Mouse (Mus musculus): ENCODE data around the gene Rbm8a. TPM values are rescaled to one million over a fixed set of nuclear protein-coding genes. Genes with fewer than 3 reads are reported as not detected.

The Rbm8a gene
- polyA plus RNA-seq, 1 experiment from 2014 or later, result 147 TPM

DNA sequence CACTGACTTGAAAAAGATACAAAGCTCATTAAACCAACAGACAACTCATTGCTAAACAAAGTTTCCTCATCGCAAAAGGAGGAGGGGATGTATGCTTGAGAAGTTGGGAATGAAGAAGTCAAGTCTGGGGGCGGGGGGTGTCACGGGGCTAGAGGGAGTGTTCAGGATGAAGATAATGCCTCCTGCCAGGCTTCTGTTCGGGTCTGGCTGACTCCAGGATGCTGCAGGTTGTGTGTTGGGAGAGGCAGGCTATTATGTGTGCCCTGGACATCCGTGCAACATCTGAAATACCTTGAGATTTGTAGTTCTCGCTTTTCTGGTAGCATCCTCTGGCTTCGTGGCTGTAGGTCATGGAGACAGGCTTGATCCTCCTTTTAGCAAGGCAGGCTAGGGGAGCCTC, 48.7 kb downstream of the Rbm8a start:
- 60% methylated on average over 7 of the region's 7 CpGs for WGBS
- H3K4me1 ChIP-seq, result no peaks in the 10 kb centered on the region
- H3K27ac ChIP-seq, result no peak overlapping the region
- H3K27me3 ChIP-seq (replicated peaks), result peaks cover 14% of the 10 kb centered on the region; the same call in 1 of the 2 replicates
- H3K36me3 ChIP-seq, result no peaks in the 10 kb centered on the region
- H3K9me3 ChIP-seq, result no peaks in the 10 kb centered on the region
- H3K4me3 ChIP-seq, result no peak overlapping the region
- no peak for ATAC-seq (ENCODE audit: low FRiP score, low read depth)
- no peak overlapping the region for H3K9ac ChIP-seq
- no peak overlapping the region for H3K4me2 ChIP-seq (replicated peaks)

DNA sequence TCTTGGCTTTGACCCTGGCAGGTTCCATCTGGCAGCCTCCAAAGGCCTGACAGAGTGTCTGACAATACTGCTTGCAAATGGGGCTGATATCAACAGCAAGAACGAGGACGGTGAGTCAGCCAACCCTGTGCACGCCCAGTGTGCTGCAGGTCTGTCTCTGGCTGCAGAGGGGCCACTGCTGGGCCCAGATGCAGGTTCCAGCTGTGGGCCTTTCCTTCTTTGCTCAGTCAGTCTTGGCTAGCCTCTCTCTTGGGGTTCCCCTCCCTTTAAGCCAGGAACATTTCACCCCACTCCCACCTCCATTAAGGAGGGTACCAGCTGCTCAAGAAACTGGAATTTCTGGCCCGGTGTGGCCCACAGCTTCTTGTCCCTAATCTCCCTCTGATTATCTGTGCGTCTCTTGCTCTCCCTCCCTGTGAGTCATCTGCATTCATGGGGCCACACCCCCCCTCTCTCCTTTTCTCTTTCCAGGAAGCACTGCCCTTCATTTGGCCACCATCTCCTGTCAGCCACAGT, 49.5 kb downstream of the Rbm8a start:
- Histone ChIP-seq H3K9ac (no peak overlapping the region), H3K27me3 (replicated peaks) (peaks cover 14% of the 10 kb centered on the region; the same call in 1 of the 2 replicates), H3K4me3 (no peak overlapping the region), H3K36me3 (no peaks in the 10 kb centered on the region), H3K9me3 (no peaks in the 10 kb centered on the region), H3K4me2 (replicated peaks) (no peak overlapping the region), H3K4me1 (no peaks in the 10 kb centered on the region), H3K27ac (no peak overlapping the region)
- ATAC-seq (ENCODE audit: low FRiP score, low read depth), result no peak
- 34% methylated on average over 5 of the region's 5 CpGs for WGBS

DNA sequence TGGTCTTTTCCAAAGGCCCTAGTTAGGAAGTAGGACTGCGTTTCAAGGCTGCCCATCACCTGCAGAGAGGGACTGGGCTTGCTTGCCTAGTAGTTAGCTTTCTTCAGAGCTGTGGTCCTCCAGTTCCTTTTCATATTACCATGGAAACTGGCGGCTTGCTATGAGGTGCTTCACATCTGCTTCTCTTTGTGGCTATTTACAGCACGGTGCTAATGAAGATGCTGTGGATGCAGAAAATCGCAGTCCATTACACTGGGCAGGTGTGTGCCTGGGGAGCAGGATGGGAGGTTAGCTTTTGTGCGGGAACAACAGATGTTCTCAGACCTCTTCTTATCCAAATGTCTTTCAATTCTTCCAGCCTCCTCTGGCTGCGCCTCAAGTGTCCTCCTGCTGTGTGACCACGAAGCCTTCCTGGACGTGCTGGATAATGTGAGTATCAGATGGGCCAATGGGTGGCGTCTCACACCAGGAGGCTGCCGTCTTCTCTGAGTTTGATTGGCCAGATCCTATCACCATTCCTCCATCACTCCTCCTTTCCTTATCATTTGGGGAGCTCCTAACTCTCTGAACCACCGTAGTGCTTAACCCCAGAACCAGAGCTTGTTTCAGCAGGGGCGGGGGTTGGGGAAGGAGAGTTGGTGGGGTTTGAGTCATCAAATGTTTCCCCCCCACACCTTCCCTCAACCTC, 50.7 kb downstream of the Rbm8a start:
- no peak overlapping the region for H3K27ac ChIP-seq
- no peak overlapping the region for H3K4me3 ChIP-seq
- peaks cover 22% of the 10 kb centered on the region; the same call in 1 of the 2 replicates for H3K27me3 ChIP-seq (replicated peaks)
- H3K36me3 ChIP-seq, result no peaks in the 10 kb centered on the region
- H3K4me1 ChIP-seq, result peaks cover 8% of the 10 kb centered on the region; the same call in 1 of the 2 replicates
- WGBS, result 18% methylated on average over 12 of the region's 12 CpGs
- H3K4me2 ChIP-seq (replicated peaks), result no peak overlapping the region
- no peak overlapping the region for H3K9ac ChIP-seq
- H3K9me3 ChIP-seq, result no peaks in the 10 kb centered on the region
- no peak for ATAC-seq (ENCODE audit: low FRiP score, low read depth)

Other genes starting within 250 kb of the Rbm8a start
- gene BC107364, start 177.6 kb upstream of the Rbm8a start, polyA plus RNA-seq (2016; fragmentation: Nextera tagmentation; extraction: Ambion mirVana), result not detected in 2 replicates
- gene Hfe2, start 104.8 kb upstream of the Rbm8a start, polyA plus RNA-seq (2016; fragmentation: Nextera tagmentation; extraction: Ambion mirVana), result 1.9 and 2.7 TPM in 2 replicates
- 51.4 and 57.5 TPM in 2 replicates for gene Txnip, start 72.0 kb upstream of the Rbm8a start, polyA plus RNA-seq (2016; fragmentation: Nextera tagmentation; extraction: Ambion mirVana)
- 1.6 and 3.0 TPM in 2 replicates for gene Gm16253, start 52.9 kb upstream of the Rbm8a start, polyA plus RNA-seq (2016; fragmentation: Nextera tagmentation; extraction: Ambion mirVana)
- 40.3 and 40.9 TPM in 2 replicates for gene Polr3gl, start 35.8 kb upstream of the Rbm8a start, polyA plus RNA-seq (2016; fragmentation: Nextera tagmentation; extraction: Ambion mirVana)
- 5.3 and 5.6 TPM in 2 replicates for gene Ankrd34a, start 33.3 kb upstream of the Rbm8a start, polyA plus RNA-seq (2016; fragmentation: Nextera tagmentation; extraction: Ambion mirVana)
- 6.7 and 7.2 TPM in 2 replicates for gene Lix1l, start 28.8 kb upstream of the Rbm8a start, polyA plus RNA-seq (2016; fragmentation: Nextera tagmentation; extraction: Ambion mirVana)
- 43.9 and 45.9 TPM in 2 replicates for gene Pex11b, start 5.4 kb downstream of the Rbm8a start, polyA plus RNA-seq (2016; fragmentation: Nextera tagmentation; extraction: Ambion mirVana)
- 0.09 TPM in 2 replicates for gene Gm42957, start 5.5 kb downstream of the Rbm8a start, polyA plus RNA-seq (2016; fragmentation: Nextera tagmentation; extraction: Ambion mirVana)
- gene Itga10, start 15.7 kb downstream of the Rbm8a start, polyA plus RNA-seq (2016; fragmentation: Nextera tagmentation; extraction: Ambion mirVana), result 0.90 and 0.93 TPM in 2 replicates
- gene Ankrd35, start 40.2 kb downstream of the Rbm8a start, polyA plus RNA-seq (2016; fragmentation: Nextera tagmentation; extraction: Ambion mirVana), result 0.55 and 0.65 TPM in 2 replicates
- 39.7 and 42.9 TPM in 2 replicates for gene Pias3, start 66.5 kb downstream of the Rbm8a start, polyA plus RNA-seq (2016; fragmentation: Nextera tagmentation; extraction: Ambion mirVana)
- 13.5 and 14.5 TPM in 2 replicates for gene Nudt17, start 78.6 kb downstream of the Rbm8a start, polyA plus RNA-seq (2016; fragmentation: Nextera tagmentation; extraction: Ambion mirVana)
- gene Polr3c, start 97.7 kb downstream of the Rbm8a start, polyA plus RNA-seq (2016; fragmentation: Nextera tagmentation; extraction: Ambion mirVana), result 33.9 and 40.3 TPM in 2 replicates
- 78.6 and 81.4 TPM in 2 replicates for gene Rnf115, start 97.7 kb downstream of the Rbm8a start, polyA plus RNA-seq (2016; fragmentation: Nextera tagmentation; extraction: Ambion mirVana)
- not detected in 2 replicates for gene Pdzk1, start 199.4 kb downstream of the Rbm8a start, polyA plus RNA-seq (2016; fragmentation: Nextera tagmentation; extraction: Ambion mirVana)
- 0.08 and 0.15 TPM in 2 replicates for gene Cd160, start 199.4 kb downstream of the Rbm8a start, polyA plus RNA-seq (2016; fragmentation: Nextera tagmentation; extraction: Ambion mirVana)

All from neural tube, embryonic 12.5 days (tissue).